Mouse (Mus musculus) intestine, embryonic 14.5 days (tissue): ENCODE data around the gene Senp7. TPM values are rescaled to one million over a fixed set of nuclear protein-coding genes. Genes with fewer than 3 reads are reported as not detected.
A peak's percentile ranks its signal among the peaks of the same experiment; 100 is the strongest.

Experiments used
- ATAC-seq: fragments of 200-750 bp; cut with Nextera tagmentation; replicated peaks from 2 replicates; pipeline ENCODE4 v1.8.0; 2017; ENCODE audit warnings: low read depth, moderate number of reproducible peaks, moderate TSS enrichment, moderate library complexity; ENCODE audit not compliant: low FRiP score, low TSS enrichment
- DNase-seq: peaks from one replicate; pipeline ENCODE4 v3.0.0-alpha.2; 2018; ENCODE audit warnings: low spot score
- H3K27ac ChIP-seq: fragments of 300-500 bp; sonication (generic); 2 replicates; pipeline ENCODE4 v1.5.1; 2014; ENCODE audit warnings: low read depth, mild to moderate bottlenecking, control low read depth
- H3K27me3 ChIP-seq: fragments of 300-500 bp; sonication (generic); replicated peaks from 2 replicates; pipeline ENCODE4 v1.6.1; 2014; ENCODE audit warnings: low read length, control low read depth; ENCODE audit not compliant: control insufficient read depth, insufficient read depth
- H3K36me3 ChIP-seq: fragments of 300-500 bp; sonication (generic); 2 replicates; pipeline ENCODE4 v1.6.1; 2014; ENCODE audit warnings: low read length, control low read depth; ENCODE audit not compliant: control insufficient read depth, insufficient read depth
- H3K4me1 ChIP-seq: fragments of 300-500 bp; sonication (generic); replicated peaks from 2 replicates; pipeline ENCODE4 v1.6.1; 2014; ENCODE audit warnings: low read length, control low read depth, mixed read lengths; ENCODE audit not compliant: control insufficient read depth, insufficient read depth
- H3K4me2 ChIP-seq: fragments of 300-500 bp; sonication (generic); 2 replicates; pipeline ENCODE4 v1.6.1; 2014; ENCODE audit warnings: low read length
- H3K4me3 ChIP-seq: fragments of 300-500 bp; sonication (generic); 2 replicates; pipeline ENCODE4 v1.5.1; 2014; ENCODE audit warnings: low read depth, low read length, control low read depth, mixed read lengths
- H3K9ac ChIP-seq: fragments of 300-500 bp; sonication (generic); 2 replicates; pipeline ENCODE4 v1.6.1; 2014; ENCODE audit warnings: mild to moderate bottlenecking, low read length
- H3K9me3 ChIP-seq: fragments of 300-500 bp; sonication (generic); 2 replicates; pipeline ENCODE4 v1.6.1; 2016; ENCODE audit warnings: low read length, control low read depth; ENCODE audit not compliant: control insufficient read depth
- WGBS: fragments of 180-500 bp; shearing (Covaris S2); extraction: QIAGEN DNeasy Blood & Tissue Kit; methylation state at CpG from one replicate; pipeline ENCODE4 v1.1.7; 2014; 5-methylcytosine and 5-hydroxymethylcytosine counted together
- polyA plus RNA-seq: library from polyadenylated mRNA; unstranded; fragments of >200 nt; fragmentation: Nextera tagmentation; extraction: Ambion mirVana; gene quantifications from 2 replicates; pipeline ENCODE4 v1.2.1, GENCODE M21; 2014

Senp7 gene
- polyA plus RNA-seq, 1 experiment from 2014 or later, result 28.0 TPM

GRCm38 (mm10) chr16:56074122-56074521 lies 26.0 kb downstream of the Senp7 start:
- Histone ChIP-seq H3K36me3 (no peaks in the 10 kb centered on the region; the same call in 1 of the 2 replicates), H3K4me3 (no peak overlapping the region), H3K4me1 (peaks cover 10% of the 10 kb centered on the region; the same call in 1 of the 2 replicates), H3K27ac (no peak overlapping the region), H3K27me3 (no peaks in the 10 kb centered on the region), H3K9me3 (no peaks in the 10 kb centered on the region), H3K4me2 (no peak overlapping the region), H3K9ac (no peak overlapping the region)
- DNase-seq, result no peak
- no peak for ATAC-seq
- WGBS, result 80% methylated on average over 1 of the region's 1 CpGs

GRCm38 (mm10) chr16:56074565-56074964 lies 26.4 kb downstream of the Senp7 start:
- ATAC-seq, result no peak
- H3K27ac ChIP-seq, result no peak overlapping the region
- 73% methylated on average over 5 of the region's 5 CpGs for WGBS

GRCm38 (mm10) chr16:56075222-56076111 lies 27.3 kb downstream of the Senp7 start:
- H3K9ac ChIP-seq, result peak overlapping the region; percentile 64
- peak overlapping the region; percentile 84 for H3K27ac ChIP-seq
- peak overlapping the region; percentile 62 for H3K4me2 ChIP-seq
- no peaks in the 10 kb centered on the region; the same call in 1 of the 2 replicates for H3K36me3 ChIP-seq
- ATAC-seq (peak; percentile 92), DNase-seq (peak; percentile 94)
- H3K4me3 ChIP-seq, result peak overlapping the region; percentile 84
- no peaks in the 10 kb centered on the region for H3K27me3 ChIP-seq
- H3K4me1 ChIP-seq, result peaks cover 10% of the 10 kb centered on the region; the same call in 1 of the 2 replicates
- 1% methylated on average over 55 of the region's 66 CpGs for WGBS
- no peaks in the 10 kb centered on the region for H3K9me3 ChIP-seq

More at GRCm38 (mm10) chr16:56074565-56074964, 26.4 kb downstream of the Senp7 start:
- Histone ChIP-seq H3K9me3 (no peaks in the 10 kb centered on the region), H3K9ac (no peak overlapping the region), H3K4me2 (no peak overlapping the region), H3K4me1 (peaks cover 10% of the 10 kb centered on the region; the same call in 1 of the 2 replicates), H3K4me3 (0 out of 2 replicates have a peak overlapping the region, but pooled peaks have one; percentile 84), H3K27me3 (no peaks in the 10 kb centered on the region), H3K36me3 (no peaks in the 10 kb centered on the region; the same call in 1 of the 2 replicates)
- no peak for DNase-seq

DNA sequence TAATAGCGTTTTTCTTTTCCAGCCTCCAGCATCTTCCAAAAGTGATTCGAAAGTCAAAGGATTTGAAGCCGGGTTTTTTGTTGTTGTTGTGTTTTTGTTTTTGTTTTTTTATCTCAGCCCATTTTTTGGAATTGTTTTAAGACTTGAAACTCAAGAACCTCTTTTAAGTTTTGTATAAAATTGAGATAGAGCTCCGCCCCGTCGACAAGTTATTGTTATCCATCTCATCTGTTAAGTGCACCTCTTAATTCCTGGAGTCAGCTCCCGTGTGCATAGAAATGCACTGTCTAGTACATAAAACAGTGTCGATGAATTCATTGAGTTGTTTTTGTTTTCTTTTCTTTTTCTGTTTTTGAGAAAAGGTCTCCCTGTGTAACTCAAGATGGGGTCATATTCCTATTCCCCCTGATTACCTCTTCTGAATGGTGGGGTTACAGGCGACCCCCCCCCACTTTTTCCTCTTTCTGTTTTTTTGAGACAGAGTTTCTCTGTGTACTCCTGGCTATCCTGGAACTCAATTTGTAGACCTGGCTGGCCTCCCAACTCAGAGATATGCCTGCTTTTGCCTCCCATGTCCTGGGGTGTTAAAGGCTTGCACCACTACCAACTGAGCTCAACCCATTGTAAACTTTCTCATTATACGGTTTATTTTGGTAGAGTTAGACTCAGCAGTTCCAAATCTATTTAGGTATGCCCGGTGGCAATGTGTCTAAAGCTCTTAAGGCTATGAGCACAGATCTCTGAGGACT lies 28.2 kb downstream of the Senp7 start:
- no peaks in the 10 kb centered on the region for H3K27me3 ChIP-seq
- peak overlapping the region; percentile 84 for H3K4me3 ChIP-seq
- no peak for DNase-seq
- peak overlapping the region; percentile 84 for H3K27ac ChIP-seq
- H3K9me3 ChIP-seq, result no peaks in the 10 kb centered on the region
- WGBS, result 13% methylated on average over 11 of the region's 11 CpGs
- peak overlapping the region; percentile 62 for H3K4me2 ChIP-seq
- H3K4me1 ChIP-seq, result peaks cover 10% of the 10 kb centered on the region; the same call in 1 of the 2 replicates
- no peaks in the 10 kb centered on the region; the same call in 1 of the 2 replicates for H3K36me3 ChIP-seq
- H3K9ac ChIP-seq, result peak overlapping the region; percentile 64
- ATAC-seq, result no peak

DNA sequence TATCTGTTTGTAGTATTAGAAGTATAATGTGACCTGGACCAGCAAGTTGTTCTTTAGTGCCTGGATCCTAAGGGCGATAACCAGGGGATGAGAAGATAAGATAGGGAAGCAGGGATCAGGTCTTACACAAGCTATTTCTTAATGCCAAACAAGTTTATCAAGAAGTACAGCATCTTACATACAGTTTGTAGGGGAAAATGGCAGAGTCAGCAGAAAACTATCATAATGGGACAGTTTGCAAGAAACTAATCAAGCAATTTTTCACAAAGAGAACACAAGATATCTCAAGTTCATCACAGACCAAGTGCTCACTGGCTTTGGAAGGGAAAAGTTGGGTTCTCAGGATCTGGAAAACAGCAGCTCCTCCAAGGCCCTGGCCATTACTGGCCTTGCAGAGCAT lies 31.3 kb downstream of the Senp7 start:
- H3K4me3 ChIP-seq, result no peak overlapping the region
- H3K4me2 ChIP-seq, result no peak overlapping the region
- DNase-seq, result no peak
- H3K27me3 ChIP-seq, result no peaks in the 10 kb centered on the region
- WGBS, result 92% methylated on average over 1 of the region's 1 CpGs
- ATAC-seq, result no peak
- no peaks in the 10 kb centered on the region; the same call in 1 of the 2 replicates for H3K36me3 ChIP-seq
- H3K27ac ChIP-seq, result no peak overlapping the region
- no peak overlapping the region for H3K9ac ChIP-seq
- H3K9me3 ChIP-seq, result no peaks in the 10 kb centered on the region
- H3K4me1 ChIP-seq, result peaks cover 10% of the 10 kb centered on the region; the same call in 1 of the 2 replicates

DNA sequence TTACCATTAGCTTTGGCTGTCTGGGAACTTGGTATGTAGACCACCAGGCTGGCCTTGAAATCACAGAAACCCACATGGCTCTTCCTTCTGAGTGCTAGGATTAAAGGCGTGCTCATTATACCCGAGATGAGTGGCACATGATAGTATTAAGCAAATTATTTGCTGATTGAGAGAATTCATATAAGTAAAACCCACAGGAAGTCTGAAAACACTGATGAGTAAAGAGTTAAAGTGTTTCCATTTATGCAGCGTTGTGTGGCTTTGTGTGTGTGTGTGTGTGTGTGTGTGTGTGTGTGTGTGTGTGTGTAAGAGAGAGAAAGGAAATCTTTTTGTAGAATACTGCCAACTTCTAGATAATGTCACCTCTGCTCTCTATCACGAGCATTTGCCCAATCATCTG lies 33.6 kb downstream of the Senp7 start:
- DNase-seq, result no peak
- 87% methylated on average over 4 of the region's 4 CpGs for WGBS

GRCm38 (mm10) chr16:56086336-56086735 lies 38.2 kb downstream of the Senp7 start:
- Histone ChIP-seq H3K4me3 (no peak overlapping the region), H3K27me3 (no peaks in the 10 kb centered on the region), H3K4me1 (no peaks in the 10 kb centered on the region), H3K9me3 (no peaks in the 10 kb centered on the region), H3K27ac (no peak overlapping the region), H3K36me3 (peaks cover 8% of the 10 kb centered on the region; the same call in 1 of the 2 replicates), H3K9ac (no peak overlapping the region), H3K4me2 (no peak overlapping the region)
- DNase-seq (no peak), ATAC-seq (no peak)
- 97% methylated on average over 2 of the region's 2 CpGs for WGBS

More for the DNA sequence above, 33.6 kb downstream of the Senp7 start:
- no peak overlapping the region for H3K4me2 ChIP-seq
- H3K9ac ChIP-seq, result no peak overlapping the region
- no peak overlapping the region for H3K27ac ChIP-seq
- ATAC-seq, result no peak
- no peaks in the 10 kb centered on the region for H3K27me3 ChIP-seq
- H3K9me3 ChIP-seq, result no peaks in the 10 kb centered on the region
- peaks cover 4% of the 10 kb centered on the region for H3K36me3 ChIP-seq
- peaks cover 2% of the 10 kb centered on the region; the same call in 1 of the 2 replicates for H3K4me1 ChIP-seq
- H3K4me3 ChIP-seq, result no peak overlapping the region

DNA sequence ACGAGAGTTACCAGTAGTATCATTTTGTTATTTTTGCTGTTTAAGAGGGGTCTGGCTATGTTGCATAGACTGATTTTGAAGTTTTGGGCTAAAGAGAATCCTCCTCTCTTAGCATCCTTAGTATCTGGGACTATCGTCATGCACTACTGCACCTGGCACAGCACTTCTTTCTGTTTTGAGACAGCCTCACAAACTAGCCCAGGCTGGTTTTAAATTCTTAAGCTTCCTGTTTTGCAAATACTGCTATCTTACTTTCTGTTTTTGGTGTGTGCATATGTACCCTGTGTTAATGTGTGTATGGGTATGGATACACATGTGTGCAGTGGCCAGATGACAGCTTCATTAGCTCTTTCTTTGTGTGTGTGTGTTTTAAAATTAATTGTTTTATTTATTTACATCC lies 42.2 kb downstream of the Senp7 start:
- no peaks in the 10 kb centered on the region for H3K9me3 ChIP-seq
- peaks cover 18% of the 10 kb centered on the region for H3K36me3 ChIP-seq
- no peaks in the 10 kb centered on the region for H3K27me3 ChIP-seq
- H3K4me2 ChIP-seq, result no peak overlapping the region
- DNase-seq (no peak), ATAC-seq (no peak)
- H3K4me3 ChIP-seq, result no peak overlapping the region
- no peak overlapping the region for H3K9ac ChIP-seq
- H3K27ac ChIP-seq, result no peak overlapping the region
- WGBS, result 99% methylated on average over 2 of the region's 2 CpGs
- no peaks in the 10 kb centered on the region for H3K4me1 ChIP-seq
